Mouse (Mus musculus) megakaryocyte-erythroid progenitor cell, adult 5-6 weeks (primary cell): ENCODE data around the gene Frem1. TPM values are rescaled to one million over a fixed set of nuclear protein-coding genes. Genes with fewer than 3 reads are reported as not detected.

Source experiments
- ATAC-seq: replicated peaks from 2 replicates; pipeline ENCODE4 v1.8.0; 2016; ENCODE audit warnings: mild to moderate bottlenecking, inconsistent platforms; ENCODE audit not compliant: severe bottlenecking, poor library complexity, low FRiP score, low TSS enrichment
- total RNA-seq, 2 experiments: library from RNA; stranded (forward) in 1 of 2; stranded (reverse) in 1 of 2; fragments of 200-1000, 215-1000 nt in 1 of 2; fragments of >200 nt in 1 of 2; fragmentation: Nextera tagmentation in 1 of 2; gene quantifications; 2 replicates each; pipeline ENCODE4 v1.2.3; 2014 to 2017

Frem1 gene
- total RNA-seq, 2 experiments from 2014 or later, result not detected

- ATAC-seq, result no peak
These were observed 11.4 kb downstream of the Frem1 start for GRCm38 (mm10) chr4:83040780-83041179.

DNA sequence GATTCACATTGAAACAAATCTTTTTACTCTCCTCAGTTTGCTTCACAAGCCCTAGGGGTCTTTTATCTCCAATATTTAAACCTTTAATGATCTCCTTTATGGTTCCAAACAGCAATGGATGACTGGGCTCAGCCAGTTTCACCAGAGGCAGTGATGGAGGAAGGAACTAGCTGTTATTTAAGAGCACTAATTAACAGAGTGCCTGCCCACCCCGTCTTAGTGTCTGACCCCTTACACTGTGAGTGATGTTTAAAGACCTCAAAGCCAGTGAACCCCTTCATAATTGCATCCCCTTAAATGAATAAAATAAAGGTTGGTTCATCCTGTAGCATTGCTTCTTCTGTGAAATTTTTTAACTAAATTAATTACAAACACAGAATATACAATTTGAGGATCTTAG is 19.4 kb downstream of the Frem1 start:
- ATAC-seq, result no peak

DNA sequence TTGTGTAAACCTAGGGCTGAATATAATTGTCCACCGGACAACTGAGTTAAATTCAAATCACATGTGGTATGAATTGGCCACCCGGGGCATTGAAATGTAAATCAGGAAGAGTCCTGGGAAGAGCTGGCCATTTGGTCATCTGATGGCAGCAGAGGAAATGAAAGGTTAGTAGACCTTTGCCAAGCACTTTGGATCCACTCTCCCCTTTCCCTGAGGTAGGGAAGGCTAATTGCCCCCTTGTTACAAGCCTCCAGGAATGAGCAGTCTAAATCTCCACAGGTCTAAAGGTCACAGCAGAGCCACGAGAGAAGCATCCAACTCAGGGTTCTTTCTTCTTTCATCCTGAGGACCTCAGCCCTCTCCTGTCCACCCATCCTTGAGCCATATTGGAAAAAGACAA is 20.5 kb downstream of the Frem1 start:
- no peak for ATAC-seq

GRCm38 (mm10) chr4:83030097-83030496 is 22.0 kb downstream of the Frem1 start:
- no peak for ATAC-seq

- no peak for ATAC-seq
These were observed 31.2 kb downstream of the Frem1 start for GRCm38 (mm10) chr4:83020759-83021555.

- ATAC-seq, result no peak
These were observed 33.7 kb downstream of the Frem1 start for GRCm38 (mm10) chr4:83018111-83019105.

DNA sequence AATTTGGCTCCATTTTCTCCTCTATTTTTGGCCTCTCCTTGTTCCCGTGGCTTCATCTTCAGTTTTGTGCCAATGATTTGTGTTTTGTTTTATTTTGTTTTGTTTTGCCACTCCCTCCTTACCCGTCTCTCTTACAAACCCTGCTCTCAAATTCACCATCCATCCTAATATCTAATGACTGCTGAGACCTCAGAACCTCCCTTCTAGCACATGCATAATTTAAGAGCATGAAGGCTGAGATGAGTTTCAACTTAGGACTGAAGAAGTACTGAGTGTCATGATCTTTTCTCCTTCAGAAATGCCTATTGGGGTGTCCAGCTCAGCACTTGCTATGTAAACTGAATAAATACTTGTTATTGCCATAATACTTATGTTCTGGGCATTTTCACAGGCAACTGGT is 37.6 kb downstream of the Frem1 start:
- ATAC-seq, result no peak

DNA sequence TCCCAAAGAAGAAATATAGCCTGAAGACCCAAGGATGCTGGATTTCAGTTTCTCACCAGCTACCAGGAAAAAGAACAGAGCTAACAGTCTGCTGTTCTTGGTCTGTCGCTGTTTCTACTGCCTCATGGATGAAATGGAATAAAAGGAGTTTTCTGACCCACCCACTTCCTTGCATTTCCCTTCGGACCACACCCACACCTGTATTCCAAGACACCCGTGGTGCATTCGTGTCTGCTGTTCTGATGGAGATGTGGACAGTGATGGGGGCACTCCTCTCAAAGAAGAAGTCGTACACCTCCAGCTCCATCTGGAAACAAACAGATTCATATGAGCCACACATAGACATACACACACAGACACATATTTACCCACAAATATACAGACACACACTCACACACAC is 48.1 kb downstream of the Frem1 start:
- ATAC-seq, result no peak

DNA sequence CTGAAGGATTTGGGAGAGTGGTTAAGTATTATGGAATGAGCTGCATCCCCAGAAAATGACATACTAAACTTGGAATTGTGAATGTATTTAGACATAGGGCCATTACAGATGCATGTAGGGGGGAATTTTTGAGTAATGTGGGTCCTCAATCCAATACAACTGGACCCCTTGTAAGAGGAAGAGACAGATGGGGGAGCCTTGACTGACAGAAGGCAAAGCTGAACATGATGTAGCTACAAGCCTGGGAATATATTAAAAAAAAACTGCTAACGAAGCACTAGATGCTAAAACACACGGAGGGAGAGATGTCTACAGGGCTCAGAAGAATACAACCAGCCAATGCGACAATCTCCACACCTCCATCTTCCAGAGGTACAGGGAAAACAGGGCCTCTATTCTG is 60.1 kb downstream of the Frem1 start:
- ATAC-seq, result no peak

DNA sequence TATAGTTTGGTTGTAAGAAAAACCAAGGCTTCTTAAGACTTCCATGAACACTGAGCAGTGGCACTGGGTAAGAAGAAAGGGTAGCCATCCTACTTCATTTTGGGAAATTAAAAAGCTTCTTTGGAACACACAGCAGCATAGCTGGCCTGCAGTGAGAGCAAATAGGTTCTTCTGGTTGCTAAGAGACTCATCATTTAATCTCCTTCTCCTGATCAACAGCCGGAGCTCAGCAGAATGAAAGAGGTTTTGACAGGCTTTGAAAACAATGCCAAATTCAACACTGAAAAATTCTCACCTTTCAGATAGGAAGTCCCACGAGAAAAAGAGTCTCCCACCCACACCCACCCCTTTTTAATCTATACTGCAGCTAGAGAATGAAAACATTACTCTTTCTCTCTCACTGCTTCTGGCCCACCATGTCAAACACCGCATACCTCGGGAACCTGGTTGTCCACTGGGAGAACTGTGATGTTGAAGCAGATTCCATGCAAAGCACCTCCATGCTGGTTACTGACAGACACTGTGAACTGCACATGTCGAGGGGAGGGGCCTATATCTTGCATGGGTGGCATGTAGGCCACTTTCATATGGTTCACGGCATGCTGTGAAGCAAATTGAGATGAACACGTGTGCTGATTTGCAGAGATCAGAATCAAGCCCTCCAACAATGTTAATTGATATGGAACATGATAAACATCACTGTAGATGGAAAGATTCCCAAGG is 61.0 kb downstream of the Frem1 start:
- ATAC-seq, result no peak

DNA sequence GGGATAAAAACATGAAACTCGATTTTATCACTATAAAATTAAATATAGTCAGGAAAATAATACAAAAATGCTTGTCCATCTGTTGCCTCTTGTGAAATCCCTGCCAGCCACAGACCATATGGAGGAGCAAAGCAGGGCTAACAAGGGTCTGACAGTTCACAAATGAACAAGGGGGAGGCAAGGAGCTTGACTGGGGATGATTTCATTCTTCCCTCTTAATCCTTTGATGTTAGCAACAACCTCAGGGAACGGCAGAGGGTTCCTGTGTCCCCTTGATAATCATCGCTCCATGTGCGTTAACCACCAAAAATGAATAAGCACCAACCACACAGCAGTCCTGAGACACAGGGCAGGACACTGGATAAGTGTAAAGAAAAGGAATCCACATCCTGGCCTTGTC is 79.8 kb downstream of the Frem1 start:
- no peak for ATAC-seq

GRCm38 (mm10) chr4:82970901-82971648 is 81.1 kb downstream of the Frem1 start:
- ATAC-seq, result no peak

GRCm38 (mm10) chr4:82961024-82961423 is 91.1 kb downstream of the Frem1 start:
- ATAC-seq, result no peak

GRCm38 (mm10) chr4:82957827-82958538 is 94.2 kb downstream of the Frem1 start:
- ATAC-seq, result no peak

GRCm38 (mm10) chr4:82953992-82954391 is 98.1 kb downstream of the Frem1 start:
- no peak for ATAC-seq

DNA sequence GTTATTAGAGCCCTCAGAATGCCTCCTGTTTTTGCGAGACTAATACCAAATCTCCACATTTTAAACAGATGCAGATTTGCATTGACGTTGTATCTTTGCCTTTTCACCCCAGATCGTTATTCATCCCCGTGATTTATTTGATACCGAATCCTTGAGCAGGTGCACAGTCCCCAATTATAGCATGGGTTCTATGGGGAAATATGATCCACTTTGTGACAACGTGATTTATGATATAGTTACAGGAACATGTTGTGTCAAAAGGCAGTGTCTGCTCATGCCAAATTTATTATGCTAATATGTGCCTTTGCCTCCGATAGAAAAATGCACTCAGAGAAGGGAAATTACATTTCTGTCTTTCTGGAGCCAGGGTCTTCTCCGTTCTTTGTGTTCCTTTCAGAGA is 102.6 kb downstream of the Frem1 start:
- no peak for ATAC-seq

DNA sequence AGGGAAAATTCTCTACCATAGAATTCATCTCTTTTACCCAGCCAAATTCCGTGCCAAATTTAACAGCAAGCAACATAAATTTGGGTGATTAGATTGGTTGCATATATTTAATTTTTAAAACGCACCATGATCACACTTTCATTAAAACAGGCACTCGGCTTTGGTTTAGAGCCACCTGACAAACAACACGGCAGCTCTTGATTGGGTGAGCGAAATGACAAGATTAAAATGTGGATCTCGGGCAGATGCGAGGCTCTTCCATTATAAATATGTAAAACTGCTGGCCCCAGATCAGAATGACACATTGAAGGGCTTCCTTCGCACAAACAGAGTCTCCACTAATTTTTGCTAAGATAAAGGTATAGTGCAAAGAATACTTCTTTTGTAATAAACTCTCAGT is 105.4 kb downstream of the Frem1 start:
- ATAC-seq, result no peak

- ATAC-seq, result no peak
These were observed 105.9 kb downstream of the Frem1 start for GRCm38 (mm10) chr4:82946276-82946612.
